Mouse (Mus musculus) adrenal gland (tissue): ENCODE results near the gene Adam1b.
"Not testable (repeated sequence)": the region's sequence is repeated elsewhere in the genome, so short reads cannot be mapped to it uniquely, and the experiment has no call there.

Experiments
- intact Hi-C: fragments of 180-260 bp; cut with DNase I; formaldehyde crosslinking; loops from one replicate; pipeline ENCODE4 v1.15.1; 2025
- long read RNA-seq, 2 experiments: library from polyadenylated mRNA; unstranded; transcript quantifications; one replicate each; pipeline ENCODE4 v2.0.0; 2020; ENCODE audit warnings: borderline replicate concordance in 1 of 2; ENCODE audit not compliant: insufficient replicate concordance in 1 of 2

Adam1b gene
- long read RNA-seq, experiment 1: 0 reads
- long read RNA-seq, experiment 2: 0 reads

- intact Hi-C loops: no loop called here
These were observed at the start of gene Adam1b for GRCm38 (mm10) chr5:121503231-121503630. Gene Adam1b, minus strand, starts transcription at chr5:121503435.

- intact Hi-C loops: loop anchor here (5.0 kb wide), 1 partner anchor 53 kb away; no protein-coding TSS in a partner anchor
These were observed 46.0 kb upstream of the Adam1b start for GRCm38 (mm10) chr5:121549196-121549595.

GRCm38 (mm10) chr5:121547084-121547483, 43.8 kb upstream of the Adam1b start:
- intact Hi-C loops: loop anchor here (5.0 kb wide), 1 partner anchor 55 kb away; no protein-coding TSS in a partner anchor

- intact Hi-C loops: loop anchor here (5.0 kb wide), 1 partner anchor 56 kb away; no protein-coding TSS in a partner anchor
These were observed 43.3 kb upstream of the Adam1b start for GRCm38 (mm10) chr5:121546530-121546895.

- intact Hi-C loops: loop anchor here (5.0 kb wide), 1 partner anchor 56 kb away; no protein-coding TSS in a partner anchor
These were observed 42.7 kb upstream of the Adam1b start, which contains the start of gene Mapkapk5 for GRCm38 (mm10) chr5:121545793-121546529. Gene Mapkapk5, minus strand, starts transcription at chr5:121545905.

GRCm38 (mm10) chr5:121544910-121545792, 41.9 kb upstream of the Adam1b start, which contains the start of the genes Adam1a and Gm42878:
Gene Adam1a, minus strand, starts transcription at chr5:121545482.
Gene Gm42878, minus strand, starts transcription at chr5:121545482.
- intact Hi-C loops: loop anchor here (5.0 kb wide), 1 partner anchor 57 kb away; no protein-coding TSS in a partner anchor

- intact Hi-C loops: no loop called here
These were observed 40.1 kb upstream of the Adam1b start for GRCm38 (mm10) chr5:121543370-121543769.

GRCm38 (mm10) chr5:121541235-121541634, 38.0 kb upstream of the Adam1b start:
- intact Hi-C loops: no loop called here

- intact Hi-C loops: no loop called here
These were observed 36.8 kb upstream of the Adam1b start for GRCm38 (mm10) chr5:121540066-121540465.

- intact Hi-C loops: no loop called here
These were observed 34.4 kb upstream of the Adam1b start for GRCm38 (mm10) chr5:121537588-121537987.

- intact Hi-C loops: no loop called here
These were observed 33.8 kb upstream of the Adam1b start for GRCm38 (mm10) chr5:121536921-121537555.

- intact Hi-C loops: no loop called here
These were observed 31.9 kb upstream of the Adam1b start for GRCm38 (mm10) chr5:121535116-121535515.

GRCm38 (mm10) chr5:121534521-121534920, 31.3 kb upstream of the Adam1b start:
- intact Hi-C loops: no loop called here

GRCm38 (mm10) chr5:121526961-121527360, 23.7 kb upstream of the Adam1b start:
- intact Hi-C loops: no loop called here

GRCm38 (mm10) chr5:121526526-121526925, 23.3 kb upstream of the Adam1b start:
- intact Hi-C loops: no loop called here

- intact Hi-C loops: no loop called here
These were observed 22.7 kb upstream of the Adam1b start for GRCm38 (mm10) chr5:121525774-121526450.

GRCm38 (mm10) chr5:121519758-121520157, 16.5 kb upstream of the Adam1b start:
- intact Hi-C loops: not testable (repeated sequence)

- intact Hi-C loops: no loop called here
These were observed 15.7 kb upstream of the Adam1b start for GRCm38 (mm10) chr5:121518983-121519382.

- intact Hi-C loops: no loop called here
These were observed 6.8 kb upstream of the Adam1b start for GRCm38 (mm10) chr5:121510009-121510408.

GRCm38 (mm10) chr5:121506846-121507245, 3.6 kb upstream of the Adam1b start:
- intact Hi-C loops: no loop called here
